Mouse (Mus musculus) lung, embryonic 14.5 days (tissue): ENCODE data around the gene Themis2. TPM values are rescaled to one million over a fixed set of nuclear protein-coding genes. Genes with fewer than 3 reads are reported as not detected.

Experiments
- ATAC-seq: fragments of 200-750 bp; cut with Nextera tagmentation; 2 replicates; pipeline ENCODE4 v1.8.0; 2017; ENCODE audit warnings: mild to moderate bottlenecking, moderate TSS enrichment, moderate library complexity; ENCODE audit not compliant: insufficient read depth
- DNase-seq: peaks from one replicate; pipeline ENCODE4 v3.0.0-alpha.2; 2015
- H3K27ac ChIP-seq: fragments of 300-500 bp; sonication (generic); 2 replicates; pipeline ENCODE4 v1.5.1; 2014; ENCODE audit warnings: low read depth, mild to moderate bottlenecking, moderate library complexity
- H3K27me3 ChIP-seq: fragments of 300-500 bp; sonication (generic); 2 replicates; pipeline ENCODE4 v1.6.1; 2014; ENCODE audit warnings: low read length, control low read depth; ENCODE audit not compliant: insufficient read depth
- H3K36me3 ChIP-seq: fragments of 300-500 bp; sonication (generic); 2 replicates; pipeline ENCODE4 v1.6.1; 2014; ENCODE audit warnings: control low read depth; ENCODE audit not compliant: insufficient read depth
- H3K4me1 ChIP-seq: fragments of 300-500 bp; sonication (generic); 2 replicates; pipeline ENCODE4 v1.6.1; 2014; ENCODE audit warnings: antibody characterized with exemption, control low read depth; ENCODE audit not compliant: insufficient read depth
- H3K4me2 ChIP-seq: fragments of 300-500 bp; sonication (generic); 2 replicates; pipeline ENCODE4 v1.6.1; 2014; ENCODE audit warnings: mild to moderate bottlenecking
- H3K4me3 ChIP-seq: fragments of 300-500 bp; sonication (generic); 2 replicates; pipeline ENCODE4 v1.5.1; 2014; ENCODE audit warnings: low read depth, low read length
- H3K9ac ChIP-seq: fragments of 300-500 bp; sonication (generic); 2 replicates; pipeline ENCODE4 v1.6.1; 2014
- H3K9me3 ChIP-seq: fragments of 300-500 bp; sonication (generic); 2 replicates; pipeline ENCODE4 v1.6.1; 2016; ENCODE audit warnings: low read depth, low read length, control low read depth
- CTCF ChIP-seq: IDR thresholded peaks from 2 replicates; pipeline ENCODE4 v1.5.1; 2016; ENCODE audit warnings: antibody characterized with exemption, low read depth
- WGBS: fragments of 180-500 bp; shearing (Covaris S2); extraction: QIAGEN DNeasy Blood & Tissue Kit; methylation state at CpG from one replicate; pipeline ENCODE4 v1.1.7; 2014; 5-methylcytosine and 5-hydroxymethylcytosine counted together
- polyA plus RNA-seq: library from polyadenylated mRNA; unstranded; fragments of >200 nt; fragmentation: Nextera tagmentation; extraction: Ambion mirVana; gene quantifications from 2 replicates; pipeline ENCODE4 v1.2.1, GENCODE M21; 2014

The Themis2 gene
- polyA plus RNA-seq, 1 experiment from 2014 or later = 1.8 TPM

- no peak for TF ChIP-seq CTCF
- H3K36me3 ChIP-seq = no peaks in the 10 kb centered on the region
- no peak overlapping the region for H3K4me2 ChIP-seq
- no peaks in the 10 kb centered on the region for H3K27me3 ChIP-seq
- DNase-seq (no peak), ATAC-seq (no peak)
- H3K4me1 ChIP-seq = no peaks in the 10 kb centered on the region
- no peak overlapping the region for H3K27ac ChIP-seq
- no peaks in the 10 kb centered on the region for H3K9me3 ChIP-seq
- 39% methylated on average over 3 of the region's 3 CpGs for WGBS
- H3K4me3 ChIP-seq = no peak overlapping the region
- H3K9ac ChIP-seq = no peak overlapping the region
Measured at GRCm38 (mm10) chr4:132735894-132736293, 60.3 kb downstream of the Themis2 start.

- no peaks in the 10 kb centered on the region for H3K36me3 ChIP-seq
- 76% methylated on average over 2 of the region's 2 CpGs for WGBS
- H3K4me3 ChIP-seq = no peak overlapping the region
- H3K27me3 ChIP-seq = no peaks in the 10 kb centered on the region
- DNase-seq = no peak
- H3K9ac ChIP-seq = no peak overlapping the region
- no peak for ATAC-seq
- no peaks in the 10 kb centered on the region for H3K9me3 ChIP-seq
- no peak overlapping the region for H3K4me2 ChIP-seq
- no peak for TF ChIP-seq CTCF
- H3K27ac ChIP-seq = no peak overlapping the region
- H3K4me1 ChIP-seq = no peaks in the 10 kb centered on the region
Measured at GRCm38 (mm10) chr4:132735389-132735788, 60.8 kb downstream of the Themis2 start.

- no peak overlapping the region for H3K4me3 ChIP-seq
Measured at GRCm38 (mm10) chr4:132734766-132735165, 61.4 kb downstream of the Themis2 start.

GRCm38 (mm10) chr4:132733071-132733770 is 63.0 kb downstream of the Themis2 start:
- Histone ChIP-seq H3K27me3 (no peaks in the 10 kb centered on the region), H3K4me1 (no peaks in the 10 kb centered on the region), H3K9me3 (no peaks in the 10 kb centered on the region), H3K4me3 (no peak overlapping the region), H3K27ac (no peak overlapping the region), H3K9ac (no peak overlapping the region), H3K36me3 (no peaks in the 10 kb centered on the region), H3K4me2 (no peak overlapping the region)
- 91% methylated on average over 25 of the region's 25 CpGs for WGBS
- ATAC-seq = no peak
- no peak for DNase-seq
- TF ChIP-seq CTCF = no peak

More at GRCm38 (mm10) chr4:132734766-132735165, 61.4 kb downstream of the Themis2 start:
- ATAC-seq = no peak
- DNase-seq = no peak
- Histone ChIP-seq H3K36me3 (no peaks in the 10 kb centered on the region), H3K27ac (no peak overlapping the region), H3K4me1 (no peaks in the 10 kb centered on the region), H3K9me3 (no peaks in the 10 kb centered on the region), H3K27me3 (no peaks in the 10 kb centered on the region), H3K9ac (no peak overlapping the region), H3K4me2 (no peak overlapping the region)
- WGBS = 81% methylated on average over 2 of the region's 2 CpGs
- TF ChIP-seq CTCF = no peak

GRCm38 (mm10) chr4:132732148-132732684 is 64.0 kb downstream of the Themis2 start, which contains the start of gene Xkr8:
Gene Xkr8, minus strand, starts transcription at chr4:132732546.
- peak; percentile 98 for ATAC-seq
- 1% methylated on average over 34 of the region's 34 CpGs for WGBS
- no peak within 1 kb of the TSS for H3K27ac ChIP-seq

More at GRCm38 (mm10) chr4:132732148-132732684, 64.0 kb downstream of the Themis2 start, which contains the start of gene Xkr8:
- Histone ChIP-seq H3K4me2 (peak within 1 kb of the TSS; percentile 96), H3K27me3 (no peaks in the 10 kb centered on the region), H3K9me3 (no peaks in the 10 kb centered on the region), H3K36me3 (no peaks in the 10 kb centered on the region), H3K9ac (peak within 1 kb of the TSS; percentile 63), H3K4me3 (peak within 1 kb of the TSS; percentile 59), H3K4me1 (no peaks in the 10 kb centered on the region)
- peak; percentile 95 for DNase-seq
- peak; percentile 24; the same call in 1 of the 2 replicates for TF ChIP-seq CTCF

Other genes with a start within 250 kb of the Themis2 start
- 0.83 and 1.1 TPM in 2 replicates for gene Ptafr, start 232.3 kb downstream of the Themis2 start, polyA plus RNA-seq
- 29.5 and 31.6 TPM in 2 replicates for gene Eya3, start 157.4 kb downstream of the Themis2 start, polyA plus RNA-seq
- gene Xkr8, start 63.8 kb downstream of the Themis2 start, polyA plus RNA-seq = 4.7 and 5.5 TPM in 2 replicates
- 7.8 and 8.4 TPM in 2 replicates for gene Smpdl3b, start 39.1 kb downstream of the Themis2 start, polyA plus RNA-seq
- 127 and 129 TPM in 2 replicates for gene Rpa2, start 28.1 kb downstream of the Themis2 start, polyA plus RNA-seq
- gene Ppp1r8, start 46.8 kb upstream of the Themis2 start, polyA plus RNA-seq = 58.3 and 60.4 TPM in 2 replicates
- gene Stx12, start 88.1 kb upstream of the Themis2 start, polyA plus RNA-seq = 67.4 and 68.0 TPM in 2 replicates
- 43.0 and 44.7 TPM in 2 replicates for gene Fam76a, start 126.2 kb upstream of the Themis2 start, polyA plus RNA-seq
- 0.46 and 0.66 TPM in 2 replicates for gene Fgr, start 177.7 kb upstream of the Themis2 start, polyA plus RNA-seq
- gene Ahdc1, start 214.9 kb upstream of the Themis2 start, polyA plus RNA-seq = 10.2 and 10.5 TPM in 2 replicates